Mouse (Mus musculus): ENCODE data around the gene Rassf2. TPM values are rescaled to one million over a fixed set of nuclear protein-coding genes. Genes with fewer than 3 reads are reported as not detected.

The Rassf2 gene
- polyA plus RNA-seq, 1 experiment: not detected

- WGBS: 48% methylated on average over 5 of the region's 5 CpGs
- no peak overlapping the region for H3K27ac ChIP-seq (ENCODE audit: insufficient read depth, low read depth, low read length)
These were observed 2.0 kb downstream of the Rassf2 start for GRCm38 (mm10) chr2:132028107-132028506.

GRCm38 (mm10) chr2:132027366-132027765, 2.7 kb downstream of the Rassf2 start:
- TF ChIP-seq CTCF (IDR thresholded peaks at IDR 0.05; ENCODE audit: insufficient read depth, low read depth, low read length) (no peak), POLR2A (IDR thresholded peaks at IDR 0.05; ENCODE audit: insufficient read depth, low read depth, low read length) (no peak)
- Histone ChIP-seq H3K4me3 (ENCODE audit: insufficient read depth, low read depth, low read length) (no peak overlapping the region), H3K4me1 (ENCODE audit: control insufficient read depth, insufficient read depth, low read length) (peaks cover 19% of the 10 kb centered on the region), H3K27ac (ENCODE audit: insufficient read depth, low read depth, low read length) (no peak overlapping the region)
- WGBS: 83% methylated on average over 5 of the region's 5 CpGs

More at GRCm38 (mm10) chr2:132028107-132028506, 2.0 kb downstream of the Rassf2 start:
- Histone ChIP-seq H3K4me3 (ENCODE audit: insufficient read depth, low read depth, low read length) (no peak overlapping the region), H3K4me1 (ENCODE audit: control insufficient read depth, insufficient read depth, low read length) (peaks cover 19% of the 10 kb centered on the region)
- no peak for TF ChIP-seq CTCF (IDR thresholded peaks at IDR 0.05; ENCODE audit: insufficient read depth, low read depth, low read length)
- no peak for TF ChIP-seq POLR2A (IDR thresholded peaks at IDR 0.05; ENCODE audit: insufficient read depth, low read depth, low read length)

- TF ChIP-seq CTCF (IDR thresholded peaks at IDR 0.05; ENCODE audit: insufficient read depth, low read depth, low read length) (no peak), POLR2A (IDR thresholded peaks at IDR 0.05; ENCODE audit: insufficient read depth, low read depth, low read length) (no peak)
- H3K4me3 ChIP-seq (ENCODE audit: insufficient read depth, low read depth, low read length): no peak overlapping the region
- 97% methylated on average over 4 of the region's 4 CpGs for WGBS
- H3K4me1 ChIP-seq (ENCODE audit: control insufficient read depth, insufficient read depth, low read length): peaks cover 12% of the 10 kb centered on the region; the same call in 1 of the 2 replicates
- no peak overlapping the region for H3K27ac ChIP-seq (ENCODE audit: insufficient read depth, low read depth, low read length)
These were observed 6.0 kb downstream of the Rassf2 start for GRCm38 (mm10) chr2:132024028-132024427.

GRCm38 (mm10) chr2:132022621-132023020, 7.4 kb downstream of the Rassf2 start:
- H3K4me3 ChIP-seq (ENCODE audit: insufficient read depth, low read depth, low read length): no peak overlapping the region
- 93% methylated on average over 8 of the region's 8 CpGs for WGBS
- peaks cover 16% of the 10 kb centered on the region for H3K4me1 ChIP-seq (ENCODE audit: control insufficient read depth, insufficient read depth, low read length)
- no peak overlapping the region for H3K27ac ChIP-seq (ENCODE audit: insufficient read depth, low read depth, low read length)
- TF ChIP-seq POLR2A (IDR thresholded peaks at IDR 0.05; ENCODE audit: insufficient read depth, low read depth, low read length): no peak
- no peak for TF ChIP-seq CTCF (IDR thresholded peaks at IDR 0.05; ENCODE audit: insufficient read depth, low read depth, low read length)

- H3K27ac ChIP-seq (ENCODE audit: insufficient read depth, low read depth, low read length): no peak overlapping the region
- TF ChIP-seq CTCF (IDR thresholded peaks at IDR 0.05; ENCODE audit: insufficient read depth, low read depth, low read length): no peak
- no peak for TF ChIP-seq POLR2A (IDR thresholded peaks at IDR 0.05; ENCODE audit: insufficient read depth, low read depth, low read length)
- peaks cover 17% of the 10 kb centered on the region for H3K4me1 ChIP-seq (ENCODE audit: control insufficient read depth, insufficient read depth, low read length)
- H3K4me3 ChIP-seq (ENCODE audit: insufficient read depth, low read depth, low read length): no peak overlapping the region
- 77% methylated on average over 4 of the region's 4 CpGs for WGBS
These were observed 8.4 kb downstream of the Rassf2 start for GRCm38 (mm10) chr2:132021616-132022015.

- WGBS: 81% methylated on average over 5 of the region's 5 CpGs
- Histone ChIP-seq H3K27ac (ENCODE audit: insufficient read depth, low read depth, low read length) (no peak overlapping the region), H3K4me1 (ENCODE audit: control insufficient read depth, insufficient read depth, low read length) (peaks cover 17% of the 10 kb centered on the region), H3K4me3 (ENCODE audit: insufficient read depth, low read depth, low read length) (no peak overlapping the region)
- no peak for TF ChIP-seq CTCF (IDR thresholded peaks at IDR 0.05; ENCODE audit: insufficient read depth, low read depth, low read length)
- no peak for TF ChIP-seq POLR2A (IDR thresholded peaks at IDR 0.05; ENCODE audit: insufficient read depth, low read depth, low read length)
These were observed 9.0 kb downstream of the Rassf2 start for GRCm38 (mm10) chr2:132020991-132021541.

- Histone ChIP-seq H3K4me3 (ENCODE audit: insufficient read depth, low read depth, low read length) (no peak overlapping the region), H3K27ac (ENCODE audit: insufficient read depth, low read depth, low read length) (no peak overlapping the region; the same call in 1 of the 2 replicates), H3K4me1 (ENCODE audit: control insufficient read depth, insufficient read depth, low read length) (peaks cover 17% of the 10 kb centered on the region)
- no peak for TF ChIP-seq CTCF (IDR thresholded peaks at IDR 0.05; ENCODE audit: insufficient read depth, low read depth, low read length)
- no peak for TF ChIP-seq POLR2A (IDR thresholded peaks at IDR 0.05; ENCODE audit: insufficient read depth, low read depth, low read length)
- WGBS: 89% methylated on average over 7 of the region's 7 CpGs
These were observed 9.6 kb downstream of the Rassf2 start for GRCm38 (mm10) chr2:132020420-132020819.

GRCm38 (mm10) chr2:132019372-132019811, 10.7 kb downstream of the Rassf2 start:
- Histone ChIP-seq H3K27ac (ENCODE audit: insufficient read depth, low read depth, low read length) (no peak overlapping the region), H3K4me3 (ENCODE audit: insufficient read depth, low read depth, low read length) (no peak overlapping the region), H3K4me1 (ENCODE audit: control insufficient read depth, insufficient read depth, low read length) (peaks cover 19% of the 10 kb centered on the region)
- TF ChIP-seq POLR2A (IDR thresholded peaks at IDR 0.05; ENCODE audit: insufficient read depth, low read depth, low read length) (no peak), CTCF (IDR thresholded peaks at IDR 0.05; ENCODE audit: insufficient read depth, low read depth, low read length) (no peak)
- 84% methylated on average over 3 of the region's 3 CpGs for WGBS

- 81% methylated on average over 4 of the region's 4 CpGs for WGBS
- Histone ChIP-seq H3K27ac (ENCODE audit: insufficient read depth, low read depth, low read length) (no peak overlapping the region), H3K4me3 (ENCODE audit: insufficient read depth, low read depth, low read length) (no peak overlapping the region), H3K4me1 (ENCODE audit: control insufficient read depth, insufficient read depth, low read length) (peaks cover 19% of the 10 kb centered on the region)
- TF ChIP-seq CTCF (IDR thresholded peaks at IDR 0.05; ENCODE audit: insufficient read depth, low read depth, low read length) (no peak), POLR2A (IDR thresholded peaks at IDR 0.05; ENCODE audit: insufficient read depth, low read depth, low read length) (no peak)
These were observed 11.9 kb downstream of the Rassf2 start for GRCm38 (mm10) chr2:132018156-132018555.
